Mouse (Mus musculus): ENCODE data around the gene Eef1a1. TPM values are rescaled to one million over a fixed set of nuclear protein-coding genes. Genes with fewer than 3 reads are reported as not detected.

Eef1a1 gene
- total RNA-seq, 2 experiments from 2014 or later, result 2,769 to 2,846 TPM

DNA sequence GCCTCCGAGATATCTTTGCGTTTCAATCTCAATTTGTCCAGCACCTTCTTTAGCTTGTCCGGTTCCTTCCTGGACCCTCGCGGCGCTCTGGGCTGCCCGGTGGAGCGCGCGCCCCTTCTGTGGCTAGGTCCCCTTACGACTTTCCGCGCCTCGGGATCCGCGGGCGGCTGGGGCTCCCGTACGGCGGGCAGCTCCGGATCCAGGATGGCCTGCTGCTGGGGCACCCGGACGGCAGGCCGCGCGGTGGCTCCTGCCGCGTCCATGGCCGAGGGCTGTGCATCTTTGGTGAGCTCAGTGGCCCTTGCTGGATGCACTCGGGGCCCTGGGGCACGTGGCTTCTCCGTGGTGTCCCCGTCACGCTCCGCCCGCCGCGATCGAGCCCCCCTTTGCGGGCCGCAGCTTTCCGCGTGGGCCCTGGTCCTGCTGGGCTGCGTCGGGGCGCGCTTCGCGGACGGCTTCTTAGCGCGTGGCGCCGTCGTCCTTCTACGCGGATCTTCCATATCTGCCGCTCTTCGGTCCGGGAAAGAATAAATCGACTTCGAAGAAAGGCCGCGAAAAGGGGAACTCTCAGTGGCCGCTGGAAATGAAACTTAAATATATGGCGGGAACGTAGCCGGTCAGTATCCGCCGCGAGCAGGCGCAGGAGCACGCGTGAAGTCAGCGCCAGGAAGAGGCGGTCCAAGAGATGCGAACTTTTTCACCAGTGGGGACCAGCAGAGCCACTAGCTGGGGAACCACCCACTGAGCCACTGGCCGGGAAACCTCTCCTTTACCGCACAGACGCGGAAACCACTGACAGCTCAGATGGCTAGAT lies 46.2 kb downstream of the Eef1a1 start, which contains the start of gene Cgas:
Cgas (minus strand) TSS at position 659 of the 814 bp plus-strand sequence.
- DNase-seq (ENCODE audit: low spot score in 2 of 2), result peak; percentile 19 to 45
- intact Hi-C loops (cut with DNase I), result loop anchor here (10.0 kb wide), 1 partner anchor 248 kb away; no protein-coding TSS in a partner anchor

DNA sequence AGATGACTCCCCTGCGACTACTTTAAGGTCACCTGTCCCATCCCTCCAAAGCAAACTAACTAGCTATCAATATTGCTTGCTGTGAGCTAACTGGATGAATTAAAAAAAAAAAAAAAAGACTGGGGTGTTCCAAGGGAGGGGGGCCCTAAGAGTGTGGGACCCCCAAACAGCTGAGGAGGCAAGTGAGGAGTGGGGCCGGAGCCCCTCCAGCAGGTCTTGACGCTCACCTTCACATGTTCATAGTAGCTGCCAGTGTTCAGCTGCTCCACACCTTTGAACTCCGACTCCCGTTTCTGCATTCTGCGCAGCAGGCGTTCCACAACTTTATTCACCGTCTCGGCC lies 46.7 kb downstream of the Eef1a1 start:
- intact Hi-C loops (cut with DNase I), result loop anchor here (10.0 kb wide), 1 partner anchor 247 kb away; no protein-coding TSS in a partner anchor
- no peak for DNase-seq (ENCODE audit: low spot score in 2 of 2)

DNA sequence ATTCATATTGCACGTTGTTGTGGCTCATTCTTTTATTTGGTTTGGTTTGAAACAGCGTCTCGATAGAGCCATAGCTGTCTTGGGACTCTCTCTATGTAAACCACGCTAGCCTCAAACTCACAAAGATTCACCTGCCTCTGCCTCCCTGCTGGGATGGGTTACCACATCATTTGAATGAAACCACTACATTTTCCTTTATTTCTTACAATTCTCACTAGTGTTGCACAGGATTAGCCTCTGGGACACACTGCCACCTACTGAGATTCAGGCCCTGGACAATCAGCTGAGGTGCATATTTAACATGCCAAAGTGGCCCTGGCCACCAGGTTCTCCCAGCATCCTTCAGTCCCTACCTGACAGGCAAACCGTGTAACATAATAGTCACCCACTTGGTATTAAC lies 49.5 kb downstream of the Eef1a1 start:
- intact Hi-C loops (cut with DNase I), result no loop called here
- DNase-seq (ENCODE audit: low spot score in 2 of 2), result no peak

DNA sequence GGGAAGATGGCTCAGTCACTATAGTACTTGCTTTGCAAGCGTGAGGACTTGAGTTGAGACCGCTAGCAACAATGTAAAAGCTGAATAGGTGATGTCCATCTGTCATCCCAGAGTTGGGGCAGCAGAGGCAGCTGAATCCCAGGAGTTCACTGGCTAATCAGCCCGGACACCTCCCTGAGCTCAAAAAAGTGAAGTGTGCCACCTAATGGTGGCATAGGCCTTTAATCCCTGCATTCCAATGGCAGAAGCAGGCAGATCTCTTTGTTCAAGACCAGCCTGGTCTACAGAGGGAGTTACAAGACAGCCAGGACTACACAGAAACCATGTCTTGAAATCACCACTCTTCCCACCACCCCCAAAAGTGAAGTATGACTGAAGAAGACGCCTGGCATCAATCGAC lies 56.5 kb downstream of the Eef1a1 start:
- intact Hi-C loops (cut with DNase I), result no loop called here
- no peak for DNase-seq (ENCODE audit: low spot score in 2 of 2)

DNA sequence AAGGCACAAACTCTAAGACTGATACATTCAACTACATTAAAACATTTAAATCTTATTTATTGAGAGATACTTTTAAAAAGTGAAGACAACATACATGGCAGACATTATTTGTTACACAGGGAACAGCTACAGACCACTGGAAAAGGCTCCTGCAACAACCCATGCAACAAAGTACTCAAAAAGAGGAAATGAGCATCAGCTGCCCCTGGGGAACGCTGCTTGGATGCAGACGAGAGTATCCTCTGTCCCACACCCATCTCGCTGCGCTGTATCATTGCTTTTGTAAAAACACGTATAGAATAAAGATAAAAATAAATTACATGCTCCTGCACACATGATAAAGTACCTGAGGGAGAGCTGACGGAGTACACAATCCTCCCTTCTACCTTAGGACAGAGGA lies 58.5 kb downstream of the Eef1a1 start:
- intact Hi-C loops (cut with DNase I), result no loop called here

DNA sequence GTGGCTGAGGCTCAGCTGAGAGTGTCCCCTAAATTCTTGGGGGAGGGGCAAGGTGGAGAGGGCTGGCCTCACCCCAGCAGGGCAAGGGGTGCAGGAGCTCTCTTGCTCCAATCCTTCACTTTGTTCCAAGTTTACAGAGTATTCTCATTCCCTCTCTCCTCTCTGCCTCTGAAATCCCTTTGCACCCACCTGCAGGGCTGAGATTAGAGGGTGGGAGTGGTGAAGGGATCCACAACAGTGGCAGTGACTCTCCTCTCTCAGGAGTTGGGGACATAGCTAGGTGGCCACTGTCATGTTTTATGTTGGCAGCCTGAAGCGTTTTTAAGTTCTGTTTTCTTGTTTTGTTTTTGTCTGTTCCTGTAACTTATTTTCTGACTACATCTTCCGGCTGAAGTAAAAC lies 59.4 kb downstream of the Eef1a1 start:
- intact Hi-C loops (cut with DNase I), result no loop called here
- DNase-seq (ENCODE audit: low spot score in 2 of 2), result no peak

More for the DNA sequence above, 58.5 kb downstream of the Eef1a1 start:
- DNase-seq (ENCODE audit: low spot score in 2 of 2), result no peak

DNA sequence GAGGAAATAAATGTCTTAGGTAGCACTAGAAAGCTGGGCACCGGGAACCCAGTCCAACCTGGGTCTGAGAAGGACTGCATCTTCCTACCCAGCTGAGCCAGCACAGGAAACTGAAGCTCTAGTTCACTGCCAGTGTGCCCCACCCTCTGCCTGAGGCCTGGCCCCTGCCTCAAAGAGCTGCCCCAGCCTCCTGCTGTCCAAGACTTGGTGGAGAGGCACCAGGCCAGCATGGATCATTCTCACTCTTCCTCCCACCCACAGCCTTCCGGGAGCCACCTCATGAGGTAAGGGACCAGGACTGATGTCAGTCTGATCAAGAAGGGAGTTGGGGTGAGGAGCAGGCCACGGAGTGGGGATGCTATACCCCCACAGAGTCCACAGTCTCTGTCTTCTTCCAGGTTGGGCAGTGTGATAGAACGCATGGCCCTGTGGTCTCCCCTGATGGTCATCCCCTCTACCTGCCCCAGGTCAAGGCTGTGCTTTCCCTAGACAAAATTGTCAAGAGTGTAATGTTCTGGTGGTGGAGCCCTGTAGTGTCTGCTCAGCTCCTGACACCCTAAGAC lies 60.0 kb downstream of the Eef1a1 start:
- no peak for DNase-seq (ENCODE audit: low spot score in 2 of 2)
- intact Hi-C loops (cut with DNase I), result no loop called here

Small RNA genes within 50 kb of the gene (microRNA-seq; reads per million reads assigned to microRNA genes)
- gene Gm26377, result 0 reads per million in 2 experiments

Other genes with a start within 250 kb of the Eef1a1 start
- gene Gm3776, start 232.0 kb downstream of the Eef1a1 start, total RNA-seq (2021), result not detected
- gene Gm10639, start 199.2 kb downstream of the Eef1a1 start, total RNA-seq (2021), result not detected
- gene Omt2a, start 174.4 kb downstream of the Eef1a1 start, total RNA-seq (2021), result not detected
- not detected for gene Omt2b, start 161.6 kb downstream of the Eef1a1 start, total RNA-seq (2021)
- not detected for gene Gsta2, start 133.4 kb downstream of the Eef1a1 start, total RNA-seq (2021)
- gene Dppa5a, start 121.0 kb downstream of the Eef1a1 start, total RNA-seq (2021), result not detected
- not detected for gene Ooep, start 110.4 kb downstream of the Eef1a1 start, total RNA-seq (2021)
- not detected for gene Ddx43, start 93.4 kb downstream of the Eef1a1 start, total RNA-seq (2021)
- under 1 TPM; 0.53 to 0.77 TPM for gene Cgas, start 45.9 kb downstream of the Eef1a1 start, total RNA-seq (2021)
- gene Mto1, start 40.9 kb downstream of the Eef1a1 start, total RNA-seq (2021), result 10 to 100 TPM; 24.1 to 26.6 TPM
- 1 to 10 TPM in 1 of 2 experiments, under 1 TPM in 1; 0.74 to 1.3 TPM for gene Gm17324, start 40.4 kb downstream of the Eef1a1 start, total RNA-seq (2021)
- 10 to 100 TPM; 17.6 to 19.2 TPM for gene Slc17a5, start 98.9 kb upstream of the Eef1a1 start, total RNA-seq (2021)
- gene Cd109, start 126.4 kb upstream of the Eef1a1 start, total RNA-seq (2021), result 1 to 10 TPM in 1 of 2 experiments, under 1 TPM in 1; 0.64 to 1.2 TPM

All from left cerebral cortex, postnatal 14 days (tissue).